In the genomic region with DNA sequence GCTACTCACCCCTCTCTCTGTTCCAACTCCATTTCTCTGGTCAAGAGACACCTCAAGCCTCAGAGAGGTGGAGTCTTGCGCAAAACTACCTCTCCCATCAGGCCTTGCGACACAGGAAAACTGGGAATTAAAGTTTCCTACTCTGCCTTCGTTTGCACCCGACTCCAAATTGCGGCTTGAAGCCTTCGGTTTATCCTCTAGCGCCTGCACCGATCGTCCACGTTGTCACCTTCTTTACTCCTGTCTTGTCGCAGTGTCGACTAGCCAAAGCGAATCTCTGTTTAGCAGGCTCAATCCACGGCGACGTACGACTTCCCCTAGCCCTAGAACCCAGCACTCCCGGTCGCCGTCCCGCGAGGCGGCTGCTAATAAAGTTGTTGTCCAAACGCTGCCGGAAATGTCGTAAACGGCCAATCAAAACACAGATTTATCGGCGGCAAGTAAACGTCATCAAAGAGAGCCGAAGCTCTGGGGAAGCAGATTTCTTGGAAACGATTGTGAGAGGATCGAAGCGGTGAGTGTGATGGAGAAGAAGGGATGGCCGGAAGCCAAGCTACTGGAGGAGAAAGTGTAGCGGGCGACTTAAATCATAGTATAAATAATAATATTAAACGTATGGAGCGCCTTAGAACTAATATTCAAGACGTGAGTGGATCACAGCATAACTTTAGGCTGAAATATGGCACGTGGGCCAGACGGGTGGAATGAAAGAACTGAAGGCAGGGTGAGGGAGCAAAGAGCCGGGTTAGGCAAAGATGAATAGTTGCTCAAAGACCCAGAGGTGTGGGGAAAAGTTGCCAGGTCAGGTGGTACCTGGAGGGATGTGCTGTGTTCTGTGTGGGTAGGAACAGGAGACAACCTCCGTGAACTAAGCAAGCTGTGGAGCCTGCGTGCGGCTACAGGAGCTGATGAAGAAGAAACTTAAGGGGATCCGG, we compare ENCODE assay signal across 7 mouse cellular contexts. TPM values are rescaled to one million over a fixed set of nuclear protein-coding genes. Genes with fewer than 3 reads are reported as not detected.
A peak's percentile ranks its signal among the peaks of the same experiment; 100 is the strongest.
DNase-seq lines count a peak whose midpoint lies in the region; ATAC-seq lines count a peak whose summit lies in the region.

A gene (minus strand): TSS at position 387 of the 935 bp plus-strand sequence.
A gene (plus strand): TSS at position 443 of the 935 bp plus-strand sequence.

- under 1% methylated on average over 47 of the region's 47 CpGs for WGBS in intestine, embryonic 16.5 days
- 1% methylated on average over 47 of the region's 47 CpGs for WGBS in midbrain, embryonic 11.5 days

- H3K27me3 ChIP-seq in intestine, embryonic 16.5 days (replicated peaks; ENCODE audit: control insufficient read depth, insufficient read depth, low read length) = no peaks in the 10 kb centered on the region
- H3K27me3 ChIP-seq in midbrain, embryonic 11.5 days (ENCODE audit: control insufficient read depth, insufficient read depth, low read length) = no peaks in the 10 kb centered on the region

- peak within 1 kb of the TSS; percentile 53 for H3K27ac ChIP-seq in intestine, embryonic 16.5 days (ENCODE audit: low read length)
- no peak within 1 kb of the TSS for H3K27ac ChIP-seq in midbrain, embryonic 11.5 days (ENCODE audit: low read depth, low read length)

- no peaks in the 10 kb centered on the region for H3K36me3 ChIP-seq in intestine, embryonic 16.5 days (ENCODE audit: control insufficient read depth, insufficient read depth, low read length)
- H3K36me3 ChIP-seq in midbrain, embryonic 11.5 days (ENCODE audit: control insufficient read depth, insufficient read depth, low read length) = peaks cover 10% of the 10 kb centered on the region; the same call in 1 of the 2 replicates

- H3K9ac ChIP-seq in intestine, embryonic 16.5 days (ENCODE audit: low read depth, low read length) = peak within 1 kb of the TSS; percentile 74
- H3K9ac ChIP-seq in midbrain, embryonic 11.5 days (ENCODE audit: low read length) = peak within 1 kb of the TSS; percentile 82

- H3K4me2 ChIP-seq in intestine, embryonic 16.5 days (ENCODE audit: low read depth, low read length) = peak within 1 kb of the TSS; percentile 96
- peak within 1 kb of the TSS; percentile 74 for H3K4me2 ChIP-seq in midbrain, embryonic 11.5 days

- peak; percentile 94 for ATAC-seq in intestine, embryonic 16.5 days
- ATAC-seq in midbrain, embryonic 11.5 days (ENCODE audit: low FRiP score) = peak; percentile 90

- peak; percentile 95 for DNase-seq in adrenal gland, adult 2 months
- peak; percentile 91 for DNase-seq in embryo, embryonic 11.5 days (ENCODE audit: low read depth, low spot score)
- DNase-seq in gastrocnemius, postnatal 36 days = peak; percentile 82 to 91
- peak; percentile 96 to 98 for DNase-seq in left cerebral cortex, postnatal 36 days (ENCODE audit: low spot score in 2 of 2)
- peak; percentile 99 for DNase-seq in midbrain, embryonic 11.5 days (ENCODE audit: low spot score, missing footprints)
- DNase-seq in skeletal muscle tissue, adult 2 months (ENCODE audit: low read depth, low spot score) = peak; percentile 94

- no peaks in the 10 kb centered on the region for H3K9me3 ChIP-seq in intestine, embryonic 16.5 days (ENCODE audit: control insufficient read depth, low read length)
- no peaks in the 10 kb centered on the region for H3K9me3 ChIP-seq in midbrain, embryonic 11.5 days (ENCODE audit: control insufficient read depth, low read length)

- H3K4me1 ChIP-seq in intestine, embryonic 16.5 days (ENCODE audit: control insufficient read depth, insufficient read depth, low read length) = peaks cover 14% of the 10 kb centered on the region
- H3K4me1 ChIP-seq in midbrain, embryonic 11.5 days (ENCODE audit: control insufficient read depth, insufficient read depth, low read length) = peaks cover 13% of the 10 kb centered on the region

- H3K4me3 ChIP-seq in intestine, embryonic 16.5 days (ENCODE audit: low read length) = peak within 1 kb of the TSS; percentile 57
- H3K4me3 ChIP-seq in midbrain, embryonic 11.5 days (ENCODE audit: low read depth, low read length) = peak within 1 kb of the TSS; percentile 73

- intact Hi-C loops in gastrocnemius, postnatal 36 days (cut with DNase I) = loop anchor here (1.0 to 10.0 kb wide), 4 partner anchors 13 to 505 kb away; a partner anchor contains a TSS
- intact Hi-C loops in left cerebral cortex, postnatal 36 days (cut with DNase I) = no loop called here

RNA-seq across cellular contexts. Expression of the first gene that starts in this region (rescaled TPM):
- total RNA-seq in adrenal gland, adult 2 months (2021) = 10 to 100 TPM; 24.1 to 26.2 TPM
- 3.4 and 4.0 TPM in 2 replicates for polyA plus RNA-seq in adrenal gland, adult 2 months (2012; rRNA removed)
- total RNA-seq in gastrocnemius, postnatal 36 days (2021) = 10 to 100 TPM; 12.8 to 17.0 TPM
- 15.5 and 18.0 TPM in 2 replicates for polyA plus RNA-seq in intestine, embryonic 16.5 days (2015; fragmentation: Nextera tagmentation; extraction: Ambion mirVana)
- 10 to 100 TPM; 39.7 to 47.8 TPM for total RNA-seq in left cerebral cortex, postnatal 36 days (2021)
- polyA plus RNA-seq in midbrain, embryonic 11.5 days (2014; fragmentation: Nextera tagmentation; extraction: Ambion mirVana) = 29.9 and 31.0 TPM in 2 replicates

RNA-seq across cellular contexts. Expression of the second gene that starts in this region (rescaled TPM):
- 10 to 100 TPM; 36.8 to 53.1 TPM for total RNA-seq in adrenal gland, adult 2 months (2021)
- polyA plus RNA-seq in adrenal gland, adult 2 months (2012; rRNA removed) = 20.5 and 33.7 TPM in 2 replicates
- total RNA-seq in gastrocnemius, postnatal 36 days (2021) = 10 to 100 TPM; 20.9 to 21.7 TPM
- polyA plus RNA-seq in intestine, embryonic 16.5 days (2015; fragmentation: Nextera tagmentation; extraction: Ambion mirVana) = 70.6 and 81.1 TPM in 2 replicates
- total RNA-seq in left cerebral cortex, postnatal 36 days (2021) = 10 to 100 TPM; 49.8 to 51.9 TPM
- polyA plus RNA-seq in midbrain, embryonic 11.5 days (2014; fragmentation: Nextera tagmentation; extraction: Ambion mirVana) = 140 and 148 TPM in 2 replicates
